Mouse (Mus musculus) liver, embryonic 16.5 days (tissue): ENCODE measurements around the gene Pld4. TPM values are rescaled to one million over a fixed set of nuclear protein-coding genes. Genes with fewer than 3 reads are reported as not detected.

Source experiments
- ATAC-seq: fragments of 200-750 bp; cut with Nextera tagmentation; 2 replicates; pipeline ENCODE4 v1.8.0; 2017; ENCODE audit warnings: low read depth, mild to moderate bottlenecking, moderate number of reproducible peaks, moderate library complexity
- H3K27ac ChIP-seq: fragments of 300-500 bp; sonication (generic); 2 replicates; pipeline ENCODE4 v1.5.1; 2014; ENCODE audit warnings: mild to moderate bottlenecking, low read length
- H3K27me3 ChIP-seq: fragments of 300-500 bp; sonication (generic); 2 replicates; pipeline ENCODE4 v1.6.1; 2014; ENCODE audit warnings: low read depth, low read length, mixed read lengths; ENCODE audit not compliant: control insufficient read depth, insufficient read depth
- H3K36me3 ChIP-seq: fragments of 300-500 bp; sonication (generic); 2 replicates; pipeline ENCODE4 v1.6.1; 2014; ENCODE audit warnings: mild to moderate bottlenecking; ENCODE audit not compliant: control insufficient read depth, insufficient read depth
- H3K4me1 ChIP-seq: fragments of 300-500 bp; sonication (generic); 2 replicates; pipeline ENCODE4 v1.6.1; 2014; ENCODE audit warnings: low read depth, low read length, mixed read lengths; ENCODE audit not compliant: control insufficient read depth
- H3K4me2 ChIP-seq: fragments of 300-500 bp; sonication (generic); 2 replicates; pipeline ENCODE4 v1.6.1; 2014; ENCODE audit warnings: low read depth, low read length, mixed read lengths
- H3K4me3 ChIP-seq: fragments of 300-500 bp; sonication (generic); 2 replicates; pipeline ENCODE4 v1.5.1; 2014; ENCODE audit warnings: low read depth, mild to moderate bottlenecking, low read length
- H3K9ac ChIP-seq: fragments of 300-500 bp; sonication (generic); 2 replicates; pipeline ENCODE4 v1.6.1; 2014; ENCODE audit warnings: low read depth, low read length
- H3K9me3 ChIP-seq: fragments of 300-500 bp; sonication (generic); replicated peaks from 2 replicates; pipeline ENCODE4 v1.6.1; 2016; ENCODE audit warnings: low read length; ENCODE audit not compliant: control insufficient read depth
- WGBS: fragments of 180-500 bp; shearing (Covaris S2); extraction: QIAGEN DNeasy Blood & Tissue Kit; methylation state at CpG from one replicate; pipeline ENCODE4 v1.1.7; 2014; ENCODE audit not compliant: insufficient replicate concordance; 5-methylcytosine and 5-hydroxymethylcytosine counted together
- polyA plus RNA-seq: library from polyadenylated mRNA; unstranded; fragments of >200 nt; fragmentation: Nextera tagmentation; extraction: Ambion mirVana; gene quantifications from 2 replicates; pipeline ENCODE4 v1.2.1, GENCODE M21; 2015

The Pld4 gene
- polyA plus RNA-seq, 1 experiment from 2014 or later, result 20.3 TPM

DNA sequence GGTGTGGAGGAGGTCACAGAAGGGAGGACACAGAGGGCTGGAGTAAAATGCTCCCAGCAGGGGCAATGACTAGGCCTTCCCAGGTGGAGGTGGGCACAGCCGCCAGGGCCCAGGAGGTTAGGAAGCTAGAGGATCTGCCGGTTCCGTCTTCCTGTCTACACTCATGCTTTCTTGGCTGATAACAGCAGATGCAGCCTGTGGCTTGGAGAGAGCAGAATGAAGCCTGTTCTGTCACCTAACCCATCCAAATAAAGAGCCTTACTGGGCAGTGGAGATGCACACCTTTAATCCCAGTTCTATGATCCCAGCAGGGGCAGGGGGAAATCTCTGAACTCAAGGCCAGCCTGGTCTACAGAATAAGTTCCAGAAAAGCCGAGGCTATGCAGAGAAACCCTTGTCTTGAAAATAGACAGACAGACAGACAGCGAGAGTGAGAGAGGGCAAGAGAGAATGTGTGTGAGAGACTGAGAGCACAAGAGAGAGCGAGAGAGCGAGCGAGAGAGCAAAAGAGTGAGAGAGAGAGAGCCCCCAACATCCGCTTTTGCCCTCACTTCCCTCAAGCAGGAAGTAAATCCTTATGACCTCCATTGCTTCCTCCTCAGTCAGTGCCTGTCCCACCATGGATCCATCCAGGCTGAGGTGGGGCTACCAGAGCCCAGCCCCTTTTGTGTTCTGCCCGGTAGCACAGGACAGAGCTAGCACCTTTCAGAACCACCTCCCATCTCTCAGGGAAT is 38.9 kb downstream of the Pld4 start:
- WGBS, result 62% methylated on average over 10 of the region's 10 CpGs
- no peaks in the 10 kb centered on the region; the same call in 1 of the 2 replicates for H3K4me1 ChIP-seq
- H3K27ac ChIP-seq, result no peak overlapping the region
- H3K36me3 ChIP-seq, result no peaks in the 10 kb centered on the region
- peaks cover 43% of the 10 kb centered on the region for H3K27me3 ChIP-seq
- no peak overlapping the region for H3K4me3 ChIP-seq
- ATAC-seq, result no peak
- H3K9ac ChIP-seq, result no peak overlapping the region
- no peak overlapping the region for H3K4me2 ChIP-seq
- H3K9me3 ChIP-seq, result no peaks in the 10 kb centered on the region

DNA sequence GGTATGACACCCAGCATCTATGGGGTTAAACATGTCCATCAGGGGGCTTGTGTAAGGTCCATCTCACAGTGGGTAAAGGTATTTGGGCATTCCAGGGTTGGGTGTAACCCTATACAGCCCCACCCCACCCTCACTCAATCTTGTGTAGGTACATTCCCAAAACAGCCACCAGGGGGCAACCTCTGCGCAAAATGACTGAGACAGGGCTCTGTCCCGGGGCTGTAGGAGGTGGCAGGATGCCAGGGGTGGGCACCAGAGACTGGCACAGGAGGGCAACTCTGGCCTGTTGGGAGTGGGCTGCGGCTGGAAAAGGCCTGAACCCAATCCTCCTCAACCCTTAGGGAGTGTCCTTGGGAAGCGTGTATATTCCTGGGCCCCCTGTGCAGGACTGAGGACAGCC is 40.0 kb downstream of the Pld4 start:
- ATAC-seq, result peak; percentile 42
- no peak overlapping the region for H3K27ac ChIP-seq
- no peak overlapping the region for H3K9ac ChIP-seq
- H3K27me3 ChIP-seq, result peaks cover 42% of the 10 kb centered on the region
- no peaks in the 10 kb centered on the region for H3K9me3 ChIP-seq
- H3K4me2 ChIP-seq, result no peak overlapping the region
- H3K4me1 ChIP-seq, result no peaks in the 10 kb centered on the region; the same call in 1 of the 2 replicates
- H3K4me3 ChIP-seq, result no peak overlapping the region
- WGBS, result 10% methylated on average over 4 of the region's 4 CpGs
- H3K36me3 ChIP-seq, result no peaks in the 10 kb centered on the region

DNA sequence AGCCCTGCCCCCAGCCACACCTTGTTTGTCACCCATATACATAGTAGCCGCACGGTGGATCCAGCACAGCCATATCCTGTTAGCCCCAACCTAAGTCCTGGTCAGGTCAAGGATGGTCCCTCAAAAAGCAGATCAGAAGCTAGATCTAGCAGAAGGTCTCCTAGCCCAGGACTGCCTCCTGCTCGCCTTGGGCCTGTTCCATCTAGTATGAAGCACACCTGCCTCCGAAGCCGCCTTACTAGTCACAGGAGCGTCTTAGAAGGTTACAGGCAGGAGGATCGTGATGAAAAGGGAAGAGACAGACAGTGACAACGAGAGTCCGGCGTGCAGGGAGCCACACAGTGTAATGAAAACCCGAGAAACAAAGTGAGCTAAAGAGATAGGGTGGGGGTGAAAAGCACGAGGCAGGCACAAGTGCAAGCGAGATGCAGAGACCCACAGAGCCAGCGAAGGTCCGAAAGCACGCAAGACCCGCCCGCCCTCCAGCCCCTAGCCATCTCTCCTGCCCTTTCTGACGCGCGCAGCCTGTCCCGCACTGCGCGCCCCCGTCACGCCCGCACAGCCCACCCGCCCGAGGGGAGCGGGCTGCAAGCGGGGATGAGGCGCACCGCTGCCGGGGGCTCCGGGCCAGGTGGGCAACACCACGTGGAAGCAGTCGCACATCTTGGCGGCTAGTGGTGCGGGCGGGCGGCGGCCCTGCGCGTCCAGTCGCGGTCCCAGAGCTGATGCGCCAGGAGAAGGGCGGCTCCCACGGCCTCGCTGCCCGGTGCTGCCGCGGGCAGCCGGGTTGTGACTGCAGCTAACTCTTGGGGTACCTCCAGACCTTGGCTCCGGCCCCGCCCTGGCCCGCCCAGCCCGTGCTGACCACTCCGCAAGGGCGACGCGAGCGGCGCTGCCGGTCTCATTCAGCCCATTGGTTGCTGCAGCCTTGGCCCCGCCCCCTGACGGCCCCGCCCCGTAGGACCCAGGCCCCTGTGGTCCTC is 41.7 kb downstream of the Pld4 start, which contains the start of gene Ahnak2:
Gene Ahnak2 (minus strand): TSS at position 794 of the 983 bp plus-strand sequence.
- no peak within 1 kb of the TSS for H3K9ac ChIP-seq
- 3% methylated on average over 63 of the region's 69 CpGs for WGBS
- peaks cover 41% of the 10 kb centered on the region for H3K27me3 ChIP-seq
- no peak within 1 kb of the TSS for H3K27ac ChIP-seq
- H3K4me2 ChIP-seq, result peak within 1 kb of the TSS; percentile 55
- peak; percentile 26; the same call in 1 of the 2 replicates for ATAC-seq
- H3K4me3 ChIP-seq, result peak within 1 kb of the TSS; percentile 42
- H3K9me3 ChIP-seq, result no peaks in the 10 kb centered on the region
- H3K4me1 ChIP-seq, result no peaks in the 10 kb centered on the region; the same call in 1 of the 2 replicates
- no peaks in the 10 kb centered on the region for H3K36me3 ChIP-seq

DNA sequence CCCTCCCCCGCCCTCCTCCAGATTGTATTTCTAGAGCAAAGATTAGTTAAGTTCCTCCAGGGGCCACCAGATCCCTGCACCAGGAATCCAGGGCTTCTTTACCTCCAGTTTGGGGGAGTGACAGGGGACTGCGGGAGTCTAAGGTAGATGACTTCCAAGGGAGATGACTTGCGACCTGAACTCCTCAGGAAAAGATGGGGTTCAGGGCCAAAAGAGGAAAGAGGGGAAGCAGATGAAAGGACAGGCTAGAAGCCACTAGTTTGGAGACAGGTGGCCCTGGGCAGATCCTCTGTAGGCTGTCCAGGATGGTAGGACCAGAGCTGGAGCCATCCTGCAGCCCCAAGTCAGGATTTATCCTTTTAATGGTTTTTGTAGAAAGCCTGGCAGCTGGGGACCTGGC is 42.5 kb downstream of the Pld4 start:
- H3K9me3 ChIP-seq, result no peaks in the 10 kb centered on the region
- no peaks in the 10 kb centered on the region for H3K36me3 ChIP-seq
- no peak overlapping the region for H3K4me2 ChIP-seq
- 21% methylated on average over 3 of the region's 3 CpGs for WGBS
- H3K27ac ChIP-seq, result no peak overlapping the region
- H3K4me3 ChIP-seq, result no peak overlapping the region
- ATAC-seq, result no peak
- no peaks in the 10 kb centered on the region; the same call in 1 of the 2 replicates for H3K4me1 ChIP-seq
- H3K27me3 ChIP-seq, result peaks cover 41% of the 10 kb centered on the region
- no peak overlapping the region for H3K9ac ChIP-seq

DNA sequence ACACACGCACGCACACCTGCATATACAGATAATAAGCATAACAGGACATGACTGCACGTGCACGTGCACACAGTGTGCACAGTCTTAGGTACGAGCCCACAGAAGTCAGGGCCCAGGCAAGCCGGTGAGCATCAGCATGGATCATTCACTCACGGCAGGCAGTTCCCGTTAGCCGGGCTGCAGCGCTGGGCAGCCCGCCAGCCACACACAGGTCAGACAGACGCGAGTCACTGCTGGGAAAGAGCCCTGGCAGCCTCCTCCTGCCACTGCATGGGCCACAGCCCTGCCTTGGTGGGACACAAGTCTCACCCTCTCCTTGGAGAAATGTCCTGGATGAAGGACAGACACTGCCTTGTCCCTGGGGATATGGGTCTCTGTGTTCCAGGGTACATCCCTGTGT is 43.6 kb downstream of the Pld4 start:
- no peak overlapping the region for H3K27ac ChIP-seq
- no peaks in the 10 kb centered on the region for H3K9me3 ChIP-seq
- WGBS, result 45% methylated on average over 13 of the region's 13 CpGs
- ATAC-seq, result no peak
- no peak overlapping the region for H3K9ac ChIP-seq
- H3K36me3 ChIP-seq, result no peaks in the 10 kb centered on the region
- no peak overlapping the region for H3K4me2 ChIP-seq
- H3K4me1 ChIP-seq, result peaks cover 2% of the 10 kb centered on the region
- H3K4me3 ChIP-seq, result no peak overlapping the region
- H3K27me3 ChIP-seq, result peaks cover 44% of the 10 kb centered on the region

DNA sequence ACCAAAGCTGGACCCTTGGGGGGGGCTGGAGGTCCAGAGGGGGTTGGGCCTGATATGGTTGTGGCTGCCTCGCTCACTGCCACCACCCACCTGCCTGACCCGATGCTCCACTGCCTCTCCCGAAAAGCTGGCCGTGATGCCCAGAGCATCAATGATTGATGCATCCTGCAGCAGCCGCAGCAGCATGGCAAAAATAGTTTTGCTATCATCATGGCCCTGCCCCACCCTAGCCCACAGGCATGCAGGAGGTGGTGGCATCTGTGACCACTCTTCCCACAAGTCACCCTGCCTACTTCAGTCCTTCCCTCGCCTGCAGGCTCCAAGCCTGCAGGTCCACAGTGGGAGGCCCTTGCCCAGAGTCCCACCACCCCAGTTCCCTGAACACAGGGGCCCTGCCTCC is 45.6 kb downstream of the Pld4 start:
- Histone ChIP-seq H3K36me3 (no peaks in the 10 kb centered on the region), H3K27ac (no peak overlapping the region), H3K9ac (no peak overlapping the region), H3K4me1 (peaks cover 8% of the 10 kb centered on the region), H3K27me3 (peaks cover 60% of the 10 kb centered on the region), H3K9me3 (no peaks in the 10 kb centered on the region), H3K4me3 (no peak overlapping the region), H3K4me2 (no peak overlapping the region)
- WGBS, result 50% methylated on average over 6 of the region's 6 CpGs
- ATAC-seq, result no peak

DNA sequence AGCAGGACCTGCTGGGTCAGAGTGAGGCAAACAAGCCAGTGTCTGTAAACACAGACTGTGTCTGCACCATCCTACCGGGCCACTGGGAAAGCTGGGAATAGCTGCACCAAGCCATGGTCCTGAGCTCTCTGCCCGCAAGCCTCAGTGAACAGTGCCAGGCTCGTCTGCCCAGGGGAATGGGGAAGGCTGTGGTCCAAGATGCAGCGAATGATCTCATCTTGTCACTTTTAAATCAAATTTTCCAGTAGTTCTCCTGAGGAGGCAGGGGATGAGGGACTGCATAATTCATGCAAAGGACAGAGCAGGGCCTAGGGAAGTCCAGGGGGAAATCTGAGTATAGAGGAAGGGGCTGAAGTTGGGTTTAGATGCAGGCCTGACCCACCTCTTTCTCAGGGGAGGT is 47.3 kb downstream of the Pld4 start:
- H3K27me3 ChIP-seq, result peaks cover 43% of the 10 kb centered on the region
- peaks cover 8% of the 10 kb centered on the region for H3K4me1 ChIP-seq
- no peaks in the 10 kb centered on the region for H3K36me3 ChIP-seq
- H3K4me3 ChIP-seq, result no peak overlapping the region
- no peak overlapping the region for H3K4me2 ChIP-seq
- no peak for ATAC-seq
- 61% methylated on average over 4 of the region's 4 CpGs for WGBS
- no peak overlapping the region for H3K9ac ChIP-seq
- H3K9me3 ChIP-seq, result no peaks in the 10 kb centered on the region
- no peak overlapping the region for H3K27ac ChIP-seq

DNA sequence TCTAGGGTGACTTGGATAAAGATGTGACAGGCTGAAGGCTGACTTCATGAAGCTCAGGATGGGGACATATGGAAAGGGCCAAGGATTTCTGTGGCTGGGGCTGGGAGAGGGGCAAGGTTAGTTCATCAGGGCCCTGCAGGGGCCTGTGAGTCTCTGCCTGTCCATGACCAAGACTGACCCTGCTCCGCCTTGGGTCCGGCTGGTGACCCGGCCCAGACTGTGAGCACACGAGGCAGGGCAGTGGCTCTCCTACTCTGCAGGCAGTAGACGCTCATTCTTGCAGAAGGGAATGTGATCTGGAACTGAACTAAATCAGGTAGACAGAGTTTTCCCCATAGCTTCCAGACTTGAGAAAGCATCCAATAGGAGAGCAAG is 47.7 kb downstream of the Pld4 start:
- peaks cover 8% of the 10 kb centered on the region for H3K4me1 ChIP-seq
- H3K27ac ChIP-seq, result no peak overlapping the region
- H3K9ac ChIP-seq, result no peak overlapping the region
- H3K27me3 ChIP-seq, result peaks cover 39% of the 10 kb centered on the region
- ATAC-seq, result no peak
- no peaks in the 10 kb centered on the region for H3K36me3 ChIP-seq
- no peak overlapping the region for H3K4me3 ChIP-seq
- 74% methylated on average over 5 of the region's 5 CpGs for WGBS
- H3K9me3 ChIP-seq, result no peaks in the 10 kb centered on the region
- H3K4me2 ChIP-seq, result peak overlapping the region; percentile 78
